In the genomic region with DNA sequence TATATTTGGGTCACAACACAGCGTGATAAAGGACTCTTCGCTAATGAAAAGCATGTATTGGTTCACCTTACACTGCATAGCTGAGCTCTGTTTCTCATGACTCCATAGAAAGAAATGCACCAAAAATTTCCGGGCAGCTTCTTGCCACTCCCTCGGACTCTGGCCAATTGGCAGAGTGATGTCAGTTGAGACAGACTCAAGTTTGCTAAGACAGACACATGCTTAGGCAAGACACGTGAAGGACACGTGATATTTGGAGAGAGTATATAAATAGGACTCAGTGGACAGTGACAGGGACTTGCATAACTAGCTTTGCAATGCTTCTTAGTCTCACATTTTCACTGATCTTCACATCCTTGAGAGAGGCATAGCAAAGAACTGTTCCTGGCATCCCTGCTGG, we compare ENCODE assay signal across 10 mouse cellular contexts. TPM values are rescaled to one million over a fixed set of nuclear protein-coding genes. Genes with fewer than 3 reads are reported as not detected.
DNase-seq lines count a peak whose midpoint lies in the region; TF ChIP-seq lines count a peak whose summit lies in the region.
"Had no signal": no experiment of that assay in that cellular context is flagged by ENCODE, and none has a peak within 500 bp of the region (broad histone marks: within the 10 kb centered on the region; RNA-seq: fewer than 3 reads in every experiment).

No protein-coding gene starts in this region.

- H3K4me3 ChIP-seq in left cerebral cortex, adult 2 months, result no peak overlapping the region
- no peak overlapping the region for H3K4me3 ChIP-seq in macrophage (ENCODE audit: inconsistent target)
- H3K4me3 ChIP-seq: heart, adult 2 months; limb, embryonic 13.5 days had no signal

- no peak for TF ChIP-seq CTCF in left cerebral cortex, adult 2 months (IDR thresholded peaks at IDR 0.05)

- H3K36me3 ChIP-seq in macrophage (ENCODE audit: inconsistent target), result 0 out of 2 replicates have a peak, but pooled peaks cover 14% of the 10 kb centered on the region
- H3K36me3 ChIP-seq: limb, embryonic 13.5 days had no signal

- peak; percentile 14 to 46 for DNase-seq in left cerebral cortex, postnatal 25 days (ENCODE audit: low spot score in 2 of 2)
- DNase-seq in left cerebral cortex, adult 2 months (ENCODE audit: extremely low spot score in 1 of 2, low spot score in 2 of 2), result no peak
- DNase-seq in adrenal gland, postnatal 36 days, result peak; percentile 56 to 69
- peak; percentile 76 for DNase-seq in fat pad, adult 2 months (ENCODE audit: extremely low read depth, low read depth, low spot score)
- DNase-seq in thymus, postnatal 36 days, result no peak
- DNase-seq in thymus, postnatal 14 days, result no peak
- DNase-seq: retina, postnatal 1 day had no signal

- H3K79me2 ChIP-seq in macrophage (ENCODE audit: inconsistent target), result peaks cover 16% of the 10 kb centered on the region

- intact Hi-C loops in left cerebral cortex, postnatal 25 days (cut with DNase I), result no loop called here
- intact Hi-C loops in left cerebral cortex, adult 2 months (cut with DNase I), result no loop called here

- 80% methylated on average over 6 of the region's 6 CpGs for WGBS in macrophage (ENCODE audit: missing documents)

- H3K27ac ChIP-seq in left cerebral cortex, adult 2 months, result no peak overlapping the region
- H3K27ac ChIP-seq in macrophage, result peak overlapping the region; percentile 35
- H3K27ac ChIP-seq: heart, adult 2 months; limb, embryonic 13.5 days had no signal

RNA-seq across cellular contexts. Expression of a gene that starts 20.1 kb away (rescaled TPM):
- 1 to 10 TPM; 1.8 to 2.2 TPM for total RNA-seq in left cerebral cortex, postnatal 25 days (2021)
- 1 to 10 TPM; 2.5 to 2.8 TPM for total RNA-seq in left cerebral cortex, adult 2 months (2021)
- total RNA-seq in adrenal gland, postnatal 36 days (2021), result 1 to 10 TPM; 3.1 to 3.8 TPM
- 10 to 100 TPM in 15 of 26 experiments, 1 to 10 TPM in 11; 1.6 to 34.7 (median 12.8) TPM for total RNA-seq in macrophage (2018; cell fraction: chromatin; rRNA removed)
- 1 to 10 TPM; 3.0 to 9.8 (median 6.0) TPM for total RNA-seq in macrophage (2018; cell fraction: cytosol; rRNA removed)
- total RNA-seq in macrophage (2018; cell fraction: nucleus; rRNA removed), result 10 to 100 TPM in 11 of 26 experiments, 1 to 10 TPM in 15; 2.8 to 25.0 (median 8.7) TPM
- polyA plus RNA-seq in macrophage (2018), result 4.1 to 9.1 TPM (median 5.7 TPM) in 3 replicates

RNA-seq across cellular contexts. Expression of a gene that starts 47.2 kb away (rescaled TPM):
- total RNA-seq in left cerebral cortex, postnatal 25 days (2021), result 10 to 100 TPM; 49.7 to 56.8 TPM
- 10 to 100 TPM; 50.4 to 54.7 TPM for total RNA-seq in left cerebral cortex, adult 2 months (2021)
- 10 to 100 TPM; 18.1 to 53.9 TPM for total RNA-seq in adrenal gland, postnatal 36 days (2021)
- total RNA-seq in macrophage (2018; cell fraction: chromatin; rRNA removed), result 100 to 1,000 TPM in 4 of 26 experiments, 10 to 100 TPM in 22; 44.9 to 125 (median 74.4) TPM
- total RNA-seq in macrophage (2018; cell fraction: cytosol; rRNA removed), result 10 to 100 TPM; 10.1 to 30.9 (median 23.3) TPM
- 10 to 100 TPM; 30.3 to 97.1 (median 48.0) TPM for total RNA-seq in macrophage (2018; cell fraction: nucleus; rRNA removed)
- polyA plus RNA-seq in macrophage (2018), result 16.9 to 28.0 TPM (median 25.8 TPM) in 3 replicates

RNA-seq across cellular contexts. Expression of a gene that starts 47.8 kb away (rescaled TPM):
- total RNA-seq in left cerebral cortex, postnatal 25 days (2021), result 10 to 100 TPM; 27.0 to 29.9 TPM
- 10 to 100 TPM; 28.1 to 31.6 TPM for total RNA-seq in left cerebral cortex, adult 2 months (2021)
- 10 to 100 TPM; 16.9 to 20.8 TPM for total RNA-seq in adrenal gland, postnatal 36 days (2021)
- total RNA-seq in macrophage (2018; cell fraction: chromatin; rRNA removed), result 10 to 100 TPM in 18 of 26 experiments, 1 to 10 TPM in 8; 3.2 to 34.3 (median 19.6) TPM
- total RNA-seq in macrophage (2018; cell fraction: cytosol; rRNA removed), result 1 to 10 TPM; 3.7 to 9.8 (median 7.3) TPM
- total RNA-seq in macrophage (2018; cell fraction: nucleus; rRNA removed), result 10 to 100 TPM in 14 of 26 experiments, 1 to 10 TPM in 12; 1.9 to 18.3 (median 10.2) TPM
- polyA plus RNA-seq in macrophage (2018), result 6.1 to 9.4 TPM (median 7.9 TPM) in 3 replicates

RNA-seq across cellular contexts. Expression of a gene that starts 47.9 kb away (rescaled TPM):
- 10 to 100 TPM in 1 of 2 experiments, 1 to 10 TPM in 1; 4.9 to 11.0 TPM for total RNA-seq in left cerebral cortex, postnatal 25 days (2021)
- 1 to 10 TPM; 5.4 to 8.2 TPM for total RNA-seq in left cerebral cortex, adult 2 months (2021)
- 1 to 10 TPM; 3.2 to 4.0 TPM for total RNA-seq in adrenal gland, postnatal 36 days (2021)
- 1 to 10 TPM in 23 of 26 experiments, under 1 TPM in 3; 0.78 to 6.6 (median 2.3) TPM for total RNA-seq in macrophage (2018; cell fraction: chromatin; rRNA removed)
- total RNA-seq in macrophage (2018; cell fraction: cytosol; rRNA removed), result 1 to 10 TPM; 2.0 to 5.4 (median 3.8) TPM
- 1 to 10 TPM in 25 of 26 experiments, under 1 TPM in 1; 0.54 to 7.0 (median 3.0) TPM for total RNA-seq in macrophage (2018; cell fraction: nucleus; rRNA removed)
- polyA plus RNA-seq in macrophage (2018), result 1.4 to 3.0 TPM (median 2.9 TPM) in 3 replicates

Comparison
In these comparisons a context has a peak if more than half of its experiments do, and no peak if none do; other contexts are left out.
1. DNase-seq: peak in left cerebral cortex, postnatal 25 days (2 of 2), adrenal gland, postnatal 36 days (2 of 2) and fat pad, adult 2 months (single experiment); none in left cerebral cortex, adult 2 months (0 of 2), thymus, postnatal 36 days (0 of 2) and thymus, postnatal 14 days (single experiment).